Mouse (Mus musculus): ENCODE data around the gene 9230104L09Rik.
A peak's percentile ranks its signal among the peaks of the same experiment; 100 is the strongest.

9230104L09Rik gene

DNA sequence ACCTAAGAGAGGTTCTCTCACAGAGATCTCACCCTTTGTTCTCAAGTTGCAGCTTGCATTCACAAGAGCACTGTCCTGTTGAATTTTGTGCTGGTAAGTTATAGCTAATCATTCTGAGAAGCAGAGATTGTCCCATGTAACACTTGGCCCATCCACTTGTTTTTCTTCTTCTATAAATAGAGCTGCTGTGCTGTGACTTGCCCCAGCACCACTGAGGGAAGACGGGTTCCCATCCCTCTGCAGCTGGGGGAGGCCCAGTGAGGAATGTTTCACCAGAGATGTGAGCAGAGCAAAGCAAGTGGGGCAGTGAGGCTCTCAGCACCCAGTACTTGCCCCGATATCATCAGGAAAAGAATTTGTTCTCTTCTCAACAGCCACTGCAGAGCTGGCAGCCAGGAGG is at the start of gene 9230104L09Rik:
9230104L09Rik (minus strand) TSS at position 73 of the 400 bp plus-strand sequence.
- no peak for ATAC-seq (ENCODE audit: low TSS enrichment)

DNA sequence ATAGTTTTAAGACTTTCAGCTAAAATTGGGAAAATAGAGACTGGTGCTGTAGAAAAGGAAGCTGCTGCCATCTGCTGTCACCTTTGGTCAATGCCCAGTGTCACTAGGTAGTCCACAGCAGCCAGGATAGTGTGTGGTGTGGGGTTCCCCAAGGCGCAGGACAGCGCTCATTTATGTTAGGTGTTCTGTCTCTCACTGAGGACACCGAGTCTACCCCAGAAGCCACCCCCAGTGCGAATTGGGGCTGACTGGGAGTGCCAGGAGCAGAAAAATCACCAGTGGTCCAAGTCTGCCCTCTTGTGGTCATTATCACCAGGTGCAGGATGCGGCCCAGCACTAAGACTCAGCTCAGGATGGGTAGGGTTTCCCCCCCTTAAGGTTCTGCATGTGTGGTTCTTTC is 37.4 kb upstream of the 9230104L09Rik start:
- peak; percentile 94 for ATAC-seq (ENCODE audit: low TSS enrichment)

DNA sequence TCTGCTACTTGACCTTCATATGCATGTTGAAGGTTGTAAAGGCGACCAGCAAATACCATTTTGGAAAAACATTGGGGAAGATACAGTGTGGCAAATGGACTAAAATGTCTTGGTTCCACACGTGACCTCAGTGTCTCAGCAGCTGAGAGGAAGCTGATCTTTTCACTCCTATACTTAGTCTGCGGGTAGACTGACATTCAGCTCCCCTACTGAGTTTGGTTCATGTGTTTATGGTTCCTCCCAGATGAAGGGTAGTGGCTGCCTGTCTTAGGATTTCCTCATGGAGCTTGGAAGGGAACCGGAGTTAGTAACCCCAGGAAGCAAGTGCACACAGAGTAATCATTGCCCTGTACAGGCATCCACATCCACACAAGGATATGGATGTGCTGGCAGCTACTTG is 35.5 kb upstream of the 9230104L09Rik start:
- ATAC-seq (ENCODE audit: low TSS enrichment): no peak

DNA sequence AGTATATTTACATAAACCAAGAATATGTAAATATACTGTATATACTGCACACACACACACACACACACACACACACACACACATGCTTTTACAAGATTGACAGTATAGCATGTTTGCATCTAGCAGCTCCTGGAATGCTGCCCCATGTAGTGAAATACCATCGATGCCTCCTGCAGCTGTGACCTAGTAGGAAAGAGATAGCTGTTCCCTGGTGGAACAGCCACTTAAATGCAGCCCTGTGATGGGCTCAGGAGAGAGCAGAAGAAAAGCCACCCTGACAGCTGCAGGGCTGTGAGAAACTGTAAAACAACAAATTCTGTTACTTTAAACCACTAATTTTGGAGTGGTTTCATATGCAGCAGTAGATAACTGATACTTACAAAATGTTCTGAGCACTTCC is 31.4 kb upstream of the 9230104L09Rik start:
- 0 out of 2 replicates have a peak, but pooled peaks have one; percentile 44 for ATAC-seq (ENCODE audit: low TSS enrichment)

DNA sequence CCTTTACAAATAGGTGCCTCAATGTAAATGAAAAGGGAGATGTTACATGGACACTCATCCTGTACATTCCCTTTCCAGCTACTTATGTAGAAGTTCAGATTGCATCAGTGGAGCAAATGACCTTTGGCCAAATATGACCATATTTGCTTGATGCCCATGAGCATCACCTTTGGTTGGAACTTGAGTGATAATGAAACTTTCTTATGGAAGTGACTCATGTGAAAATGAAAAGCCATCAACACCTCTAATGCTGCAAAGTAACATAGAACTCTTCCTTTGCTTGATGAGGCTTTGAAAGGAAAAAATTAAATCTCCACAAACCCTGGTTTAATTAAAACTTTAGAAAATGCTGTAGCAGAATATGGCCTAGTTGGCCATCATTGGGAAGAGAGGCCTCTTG is 28.3 kb upstream of the 9230104L09Rik start:
- ATAC-seq (ENCODE audit: low TSS enrichment): no peak

DNA sequence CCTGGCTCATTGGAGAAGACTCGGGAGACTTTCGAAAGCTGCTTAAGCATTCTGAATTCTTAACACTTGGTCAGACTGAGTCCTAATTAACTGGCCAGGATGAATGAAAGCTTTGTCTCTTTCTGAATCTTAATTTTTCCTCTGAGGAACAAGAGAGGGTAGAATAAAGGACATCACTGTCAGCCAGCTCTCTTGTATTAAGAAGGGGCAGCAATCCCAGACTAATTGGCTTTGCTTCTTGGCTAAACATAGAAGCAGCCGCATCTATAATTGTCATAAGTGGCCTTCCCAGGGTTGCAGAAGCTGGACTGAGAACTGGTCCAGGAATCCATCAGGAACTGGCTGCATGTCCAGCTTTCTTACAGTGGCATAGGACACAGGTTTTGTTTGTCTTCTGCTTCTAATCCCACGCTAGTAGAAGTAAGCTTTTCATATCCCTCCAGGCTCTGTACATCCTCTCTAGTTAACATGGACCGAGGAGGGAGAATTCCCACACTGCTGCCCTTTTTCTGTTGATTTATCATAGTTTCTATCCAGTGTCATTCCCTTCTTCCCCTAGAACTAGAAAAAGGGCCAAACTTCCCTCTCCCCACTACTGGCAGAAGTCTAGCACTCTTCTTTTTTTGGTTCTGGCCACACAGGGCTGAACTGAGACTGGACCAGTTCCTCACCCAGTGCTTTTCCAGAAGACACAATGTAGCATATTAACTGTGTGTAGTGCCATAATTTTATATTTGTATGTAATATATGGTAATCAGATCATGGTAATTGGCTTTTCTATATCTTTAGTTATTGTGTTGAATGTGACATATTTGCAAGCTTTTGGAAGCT is 25.4 kb upstream of the 9230104L09Rik start:
- ATAC-seq (ENCODE audit: low TSS enrichment): peak; percentile 90

DNA sequence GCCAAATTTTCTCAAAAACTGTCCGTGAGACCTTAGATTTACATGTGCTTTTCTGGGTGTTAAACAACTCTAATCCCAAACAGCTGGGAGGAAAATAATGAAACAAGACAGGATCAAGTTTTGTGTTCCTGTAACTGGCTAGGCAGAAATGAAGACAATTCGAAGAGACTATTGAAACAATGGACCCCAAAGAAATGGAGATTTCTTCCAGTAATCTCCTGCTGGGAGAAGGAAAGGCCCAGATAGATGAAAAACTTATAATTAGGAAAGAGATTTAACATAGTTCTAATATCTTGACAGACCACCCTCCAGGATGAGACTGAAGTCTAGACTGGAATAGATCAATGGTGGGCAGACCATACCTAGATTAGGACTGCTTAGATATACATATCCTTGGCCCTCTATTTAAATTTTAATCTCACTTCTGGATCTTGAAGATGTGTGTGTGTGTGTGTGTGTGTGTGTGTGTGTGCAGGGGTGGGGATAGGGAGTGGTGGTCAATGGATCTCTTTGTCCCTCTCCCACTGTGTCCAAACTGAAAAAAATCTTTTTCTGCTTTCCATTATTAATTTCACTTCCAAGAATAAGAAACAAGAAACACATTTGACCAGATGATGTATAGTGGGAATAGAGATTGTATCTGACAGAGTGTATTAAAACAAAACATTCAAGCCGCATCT is 24.6 kb upstream of the 9230104L09Rik start:
- ATAC-seq (ENCODE audit: low TSS enrichment): no peak

DNA sequence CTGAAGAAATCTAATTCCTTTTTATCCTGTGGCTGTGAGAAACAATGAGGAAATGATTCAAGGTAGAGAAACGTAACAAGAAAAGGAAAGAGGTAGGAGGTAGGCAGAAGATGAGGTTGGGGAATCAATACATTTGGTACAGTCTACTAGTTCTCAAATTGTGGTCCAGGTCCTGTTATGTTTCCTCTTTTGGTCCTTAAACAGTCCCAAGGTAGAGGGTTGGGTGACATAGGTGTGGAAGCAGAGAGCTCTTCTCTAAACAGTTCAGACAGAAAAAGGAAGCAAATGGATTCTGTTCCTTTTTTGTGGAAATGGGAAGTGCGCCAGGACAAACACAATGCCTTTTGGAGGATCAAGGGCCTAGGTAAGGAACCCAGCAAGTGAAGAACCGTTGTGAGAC is 24.0 kb upstream of the 9230104L09Rik start:
- ATAC-seq (ENCODE audit: low TSS enrichment): no peak

DNA sequence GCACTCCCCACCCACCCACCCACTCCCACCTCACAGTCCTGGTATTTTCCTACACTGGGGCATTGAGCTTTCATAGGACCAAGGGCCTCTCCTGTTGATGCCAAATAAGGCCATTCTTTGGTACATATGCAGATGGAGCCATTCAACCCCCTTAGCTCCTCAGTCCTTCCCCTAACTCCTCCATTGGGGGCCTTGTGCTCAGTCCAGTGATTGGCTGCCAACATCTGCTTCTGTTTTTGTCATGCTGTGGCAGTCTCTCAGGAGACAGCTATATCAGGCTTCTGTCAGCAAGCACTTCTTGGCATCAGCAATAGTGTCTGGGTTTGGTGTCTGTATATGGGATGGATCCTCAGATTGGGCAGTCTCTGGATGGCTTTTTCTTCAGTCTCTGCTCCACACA is 19.9 kb upstream of the 9230104L09Rik start:
- no peak for ATAC-seq (ENCODE audit: low TSS enrichment)

DNA sequence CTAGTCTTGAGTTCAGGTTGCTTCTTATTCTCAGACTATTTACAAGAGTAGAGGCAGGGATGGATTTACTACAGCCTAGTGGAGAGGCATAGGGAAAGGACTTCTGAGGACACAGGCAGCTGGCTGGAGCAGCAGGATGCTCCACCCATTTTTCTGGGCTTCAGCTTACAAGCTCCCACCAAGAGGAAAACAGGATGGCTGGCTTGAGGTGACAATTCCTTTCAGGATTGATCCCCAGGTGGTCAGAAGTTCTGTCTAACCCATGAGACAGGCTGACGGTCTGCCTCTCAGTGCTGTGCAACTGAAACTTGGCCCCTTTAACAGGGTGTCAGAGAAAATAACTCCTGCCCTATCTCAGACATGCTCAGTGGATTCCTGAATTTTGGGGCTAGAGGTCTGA is 14.4 kb upstream of the 9230104L09Rik start:
- ATAC-seq (ENCODE audit: low TSS enrichment): no peak

DNA sequence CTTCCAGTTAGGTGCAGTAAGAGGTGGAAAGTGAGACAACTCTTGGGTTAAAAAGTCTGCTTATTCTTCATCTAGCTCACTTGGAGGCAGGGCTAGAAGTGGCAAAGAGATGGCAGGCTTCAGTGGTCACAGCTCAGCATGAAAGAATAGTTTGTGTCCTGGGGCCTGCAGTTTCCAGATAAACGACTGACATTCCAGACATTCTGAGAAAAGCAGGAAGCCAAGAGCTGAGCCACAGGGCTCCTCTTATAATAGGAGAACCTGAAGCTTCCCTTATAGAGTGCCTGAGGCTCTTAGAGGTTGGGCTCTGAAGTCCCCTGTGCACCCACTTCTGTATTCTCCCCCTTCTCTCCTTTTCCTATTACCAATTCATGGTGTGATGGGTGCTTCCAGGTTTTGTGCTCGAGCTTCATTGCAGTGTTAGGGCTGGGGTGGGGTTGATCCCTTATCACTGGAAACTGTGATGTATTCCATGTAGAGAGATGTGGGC is 13.8 kb upstream of the 9230104L09Rik start:
- no peak for ATAC-seq (ENCODE audit: low TSS enrichment)

DNA sequence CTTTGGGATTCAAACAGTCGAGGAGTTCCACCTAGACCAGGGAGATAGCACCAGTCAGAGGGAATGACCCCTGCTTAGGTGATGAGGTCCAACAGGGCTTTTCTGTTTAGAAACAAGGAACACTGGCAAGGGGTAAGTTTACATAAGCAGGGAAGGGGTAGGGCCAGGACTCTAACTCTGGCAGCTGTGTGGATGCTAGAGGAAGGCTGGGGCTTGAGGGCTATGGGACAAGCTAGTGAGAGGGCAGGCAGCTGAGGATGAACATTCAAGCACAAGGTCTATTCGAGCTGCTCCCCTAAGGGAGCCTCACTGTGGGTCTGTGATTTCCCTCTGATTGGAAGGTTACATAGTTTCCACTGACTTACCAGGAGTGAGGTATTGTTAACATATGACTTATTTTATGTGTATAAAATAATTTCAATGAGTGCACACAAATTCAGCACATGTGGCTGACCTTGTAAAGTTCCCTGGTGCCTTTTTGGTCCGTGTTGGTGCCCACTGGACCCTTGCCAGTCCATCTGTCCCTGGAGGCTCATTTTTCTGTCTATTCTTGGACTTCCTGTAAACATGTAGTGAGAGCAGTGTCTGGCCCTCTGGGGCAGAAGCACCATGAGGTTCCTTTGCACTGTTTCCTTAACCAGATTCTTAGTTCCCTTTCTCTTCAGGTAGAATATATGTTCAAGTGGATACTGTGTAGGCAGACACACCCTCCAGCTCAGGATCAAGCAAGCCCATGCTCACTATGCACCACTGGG is 12.4 kb upstream of the 9230104L09Rik start:
- ATAC-seq (ENCODE audit: low TSS enrichment): no peak

DNA sequence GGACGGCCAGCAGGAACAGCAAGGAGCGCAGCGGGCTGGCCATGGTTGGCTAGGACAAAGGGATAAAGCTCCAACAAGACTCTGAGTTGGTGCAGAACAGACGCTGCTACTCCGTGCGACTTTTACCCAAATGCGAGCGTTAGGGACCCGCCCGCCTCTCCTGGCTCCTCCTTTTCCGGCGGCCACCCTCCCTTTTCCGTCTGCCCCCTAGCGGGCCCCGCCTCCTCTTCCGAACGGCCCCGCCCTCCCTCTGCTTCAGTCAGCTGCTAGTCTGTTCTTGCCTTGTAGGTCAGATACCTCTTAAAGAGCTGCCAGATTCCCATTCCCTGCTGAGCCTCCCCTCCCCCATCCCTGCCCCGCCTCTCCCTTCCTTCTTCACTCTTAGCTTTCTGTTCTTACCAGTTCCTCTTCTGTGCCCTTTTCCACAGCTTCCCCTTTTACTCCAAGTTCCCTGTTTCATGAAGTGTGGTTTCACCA is 10.5 kb upstream of the 9230104L09Rik start, which contains the start of gene Cst3:
Cst3 (minus strand) TSS at position 358 of the 477 bp plus-strand sequence.
- peak; percentile 83 for ATAC-seq (ENCODE audit: low TSS enrichment)

DNA sequence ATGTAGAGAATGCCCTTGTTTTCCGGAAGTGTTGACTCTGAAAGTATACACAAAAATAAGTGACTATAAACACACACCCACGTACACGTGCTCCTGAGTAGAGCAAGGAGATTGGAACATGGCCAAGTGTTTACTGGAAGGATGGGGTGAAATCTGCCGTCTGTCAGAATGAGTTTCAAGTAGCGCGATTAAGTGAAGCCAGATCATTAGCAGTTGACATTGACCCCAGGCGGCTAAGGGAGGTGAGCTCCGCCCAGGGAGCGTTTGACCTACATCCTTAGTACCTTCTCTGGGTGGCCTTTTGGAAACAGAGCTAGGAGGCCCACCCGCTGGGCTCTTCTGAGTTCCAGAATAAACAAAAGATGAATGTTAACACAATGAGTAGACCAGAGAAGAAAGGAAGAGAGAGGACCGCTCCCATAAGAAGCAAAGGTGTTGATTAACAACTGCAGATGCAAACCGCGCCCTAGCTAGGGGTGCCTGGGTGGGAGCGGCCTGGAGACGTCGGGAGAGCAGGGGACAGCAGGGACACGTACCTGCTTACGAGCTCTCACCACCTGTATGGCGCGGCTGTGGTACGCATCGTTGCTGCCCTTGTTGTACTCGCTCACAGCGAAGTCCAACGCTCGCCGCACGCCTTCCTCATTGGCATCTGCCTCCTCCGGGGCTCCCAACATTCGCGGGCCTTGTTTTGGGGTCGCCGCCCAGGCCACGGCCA is 9.9 kb upstream of the 9230104L09Rik start:
- ATAC-seq (ENCODE audit: low TSS enrichment): peak; percentile 31

DNA sequence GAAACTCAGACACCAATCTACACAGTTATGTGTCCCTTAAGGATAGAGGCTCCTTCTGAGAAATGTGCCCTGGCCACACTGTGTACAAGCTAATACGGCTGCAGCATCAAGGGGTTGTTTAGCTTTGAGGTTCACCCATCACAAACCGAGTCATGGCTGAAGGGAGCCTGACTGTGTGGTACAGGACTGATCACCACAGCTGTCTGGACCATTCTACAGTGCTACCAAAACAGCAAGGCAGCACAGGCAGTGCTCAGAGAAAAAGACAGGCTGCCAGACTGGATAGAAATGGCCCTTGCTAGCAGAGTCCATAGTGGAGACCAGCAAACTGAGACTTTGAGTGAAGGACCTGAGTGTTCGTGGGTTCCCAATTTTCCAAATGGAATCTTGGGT is 9.4 kb upstream of the 9230104L09Rik start:
- no peak for ATAC-seq (ENCODE audit: low TSS enrichment)

DNA sequence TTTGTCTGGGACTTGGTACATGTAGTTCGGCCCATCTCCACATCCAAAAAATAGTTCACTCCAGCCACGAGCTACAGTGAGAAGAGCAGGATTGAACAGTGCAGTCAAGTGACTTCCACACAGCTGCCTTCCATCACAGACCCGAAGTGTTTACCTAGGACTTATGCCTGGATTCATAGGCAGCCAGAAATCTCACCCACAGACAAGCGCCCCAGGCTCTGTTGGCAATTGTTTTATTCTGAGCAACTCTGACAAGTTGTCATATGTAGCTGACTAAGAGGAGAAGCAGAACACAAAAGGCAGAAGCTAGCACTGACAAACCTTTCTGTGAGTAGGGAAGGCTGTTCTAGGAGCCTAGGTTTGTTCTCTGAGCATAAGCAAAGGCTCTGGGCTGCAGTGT is 8.0 kb upstream of the 9230104L09Rik start:
- peak; percentile 41 for ATAC-seq (ENCODE audit: low TSS enrichment)

DNA sequence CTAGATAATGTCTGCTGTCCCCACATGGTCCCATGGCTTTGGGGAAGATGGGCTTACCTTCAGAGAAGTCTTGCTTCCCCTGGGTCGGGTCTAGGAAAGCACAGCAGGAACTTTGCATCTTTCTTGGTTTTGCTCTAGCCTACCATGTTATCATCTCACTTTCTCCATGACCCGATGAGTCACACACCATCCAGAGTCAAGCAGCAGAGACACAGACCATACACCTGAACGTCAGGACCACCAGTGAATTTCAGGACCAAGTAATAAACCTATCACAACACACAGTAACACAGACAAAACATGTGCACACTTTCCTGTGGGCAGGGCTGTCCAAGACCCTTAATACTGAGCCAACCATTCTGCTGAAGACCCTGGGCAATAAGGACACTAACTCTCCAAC is 5.7 kb upstream of the 9230104L09Rik start:
- no peak for ATAC-seq (ENCODE audit: low TSS enrichment)

DNA sequence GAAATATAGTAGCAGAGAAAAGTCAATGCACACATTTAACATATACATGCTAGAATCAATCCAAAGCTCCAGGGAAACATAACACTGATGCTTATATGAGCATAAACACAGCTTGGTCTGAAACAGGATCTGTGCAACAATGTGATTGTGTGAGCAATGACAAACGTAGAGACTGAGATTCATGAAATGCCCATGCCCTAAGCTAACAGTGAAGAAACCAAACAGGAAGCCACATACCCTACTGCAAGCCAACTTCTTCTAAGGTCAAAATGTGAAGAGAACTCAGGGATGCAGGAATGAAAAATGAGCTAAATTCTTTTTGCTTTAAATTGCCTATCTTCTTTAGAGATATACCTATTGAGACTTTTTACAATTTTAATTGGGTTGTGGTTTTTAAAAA is 4.1 kb upstream of the 9230104L09Rik start:
- no peak for ATAC-seq (ENCODE audit: low TSS enrichment)

DNA sequence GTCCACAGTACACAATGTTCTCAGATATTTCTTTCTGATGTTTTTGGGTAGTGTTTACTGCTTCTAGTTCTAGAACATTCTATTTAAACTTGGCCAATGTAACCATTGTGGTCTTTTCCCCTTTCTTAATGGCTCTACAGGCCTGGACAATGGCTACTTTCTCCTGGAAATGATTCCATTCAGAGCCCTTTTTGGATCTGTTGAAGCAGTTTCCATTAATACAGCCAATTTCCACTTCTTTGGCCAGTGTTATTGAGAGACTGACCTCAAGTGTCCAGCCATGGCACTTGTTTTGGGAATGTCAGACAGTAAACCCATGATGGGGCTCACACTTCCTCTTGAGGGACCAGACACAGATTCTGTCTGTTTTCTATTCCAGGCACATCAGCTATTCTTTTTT is 3.1 kb downstream of the 9230104L09Rik start:
- ATAC-seq (ENCODE audit: low TSS enrichment): peak; percentile 38; the same call in 1 of the 2 replicates

DNA sequence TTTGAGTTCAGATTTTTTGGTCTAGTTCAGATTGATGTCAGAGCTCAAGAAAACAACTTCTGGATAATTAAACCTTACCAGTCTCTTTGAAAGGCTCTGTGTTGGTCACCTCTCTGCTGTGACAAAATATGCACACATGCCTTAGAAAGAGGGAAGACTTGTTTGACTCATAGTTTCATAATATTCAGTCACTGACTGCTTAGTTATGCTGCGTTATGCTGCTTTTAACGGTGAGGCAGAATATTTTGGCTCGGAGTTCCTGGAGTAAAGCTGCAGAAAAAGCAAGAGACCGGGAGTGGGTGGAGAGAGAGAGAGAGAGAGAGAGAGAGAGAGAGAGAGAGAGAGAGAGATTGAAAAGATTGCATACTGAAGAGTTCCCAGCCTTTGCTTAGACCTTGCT is 3.8 kb downstream of the 9230104L09Rik start:
- ATAC-seq (ENCODE audit: low TSS enrichment): peak; percentile 76

DNA sequence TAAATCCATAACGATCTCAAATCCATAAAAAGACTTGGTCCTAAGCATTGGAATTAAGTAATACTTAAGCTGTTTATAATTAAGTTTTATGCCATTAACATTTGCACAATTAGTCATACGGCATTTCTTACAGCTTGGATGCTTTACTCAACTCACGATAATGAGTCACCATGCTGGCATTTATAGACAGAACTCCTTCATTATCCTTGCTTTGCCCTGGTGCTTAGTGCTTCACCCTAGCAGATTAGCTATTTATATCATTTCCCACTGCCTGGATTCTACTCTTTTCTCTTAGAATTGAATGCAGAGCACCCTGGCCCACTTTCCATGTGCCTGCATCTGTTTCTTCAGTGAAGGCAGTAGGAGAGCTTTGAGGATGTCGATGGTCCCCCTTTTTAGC is 7.3 kb downstream of the 9230104L09Rik start:
- ATAC-seq (ENCODE audit: low TSS enrichment): peak; percentile 76

All from frontal cortex, adult (tissue).